Mouse (Mus musculus) midbrain, embryonic 11.5 days (tissue): ENCODE results near the gene Neu1. TPM values are rescaled to one million over a fixed set of nuclear protein-coding genes. Genes with fewer than 3 reads are reported as not detected.

Experiments used
- ATAC-seq: fragments of 200-750 bp; cut with Nextera tagmentation; 2 replicates; pipeline ENCODE4 v1.8.0; 2017; ENCODE audit warnings: moderate TSS enrichment, moderate library complexity; ENCODE audit not compliant: low FRiP score
- DNase-seq: peaks from one replicate; pipeline ENCODE4 v3.0.0; 2015; ENCODE audit warnings: low spot score; ENCODE audit errors: missing footprints
- H3K27ac ChIP-seq: fragments of 300-500 bp; sonication (generic); 2 replicates; pipeline ENCODE4 v1.5.1; 2014; ENCODE audit warnings: low read depth, low read length
- H3K27me3 ChIP-seq: fragments of 300-500 bp; sonication (generic); 2 replicates; pipeline ENCODE4 v1.6.1; 2014; ENCODE audit warnings: mild to moderate bottlenecking, low read length, moderate library complexity, mixed read lengths; ENCODE audit not compliant: control insufficient read depth, insufficient read depth
- H3K36me3 ChIP-seq: fragments of 300-500 bp; sonication (generic); 2 replicates; pipeline ENCODE4 v1.6.1; 2014; ENCODE audit warnings: mild to moderate bottlenecking, low read length, moderate library complexity, mixed read lengths; ENCODE audit not compliant: control insufficient read depth, insufficient read depth
- H3K4me1 ChIP-seq: fragments of 300-500 bp; sonication (generic); 2 replicates; pipeline ENCODE4 v1.6.1; 2014; ENCODE audit warnings: low read length; ENCODE audit not compliant: control insufficient read depth, insufficient read depth
- H3K4me2 ChIP-seq: fragments of 300-500 bp; sonication (generic); 2 replicates; pipeline ENCODE4 v1.6.1; 2014; ENCODE audit warnings: mild to moderate bottlenecking, moderate library complexity
- H3K4me3 ChIP-seq: fragments of 300-500 bp; sonication (generic); 2 replicates; pipeline ENCODE4 v1.5.1; 2014; ENCODE audit warnings: low read depth, low read length
- H3K9ac ChIP-seq: fragments of 300-500 bp; sonication (generic); 2 replicates; pipeline ENCODE4 v1.6.1; 2014; ENCODE audit warnings: low read length
- H3K9me3 ChIP-seq: fragments of 300-500 bp; sonication (generic); 2 replicates; pipeline ENCODE4 v1.6.1; 2016; ENCODE audit warnings: low read length; ENCODE audit not compliant: control insufficient read depth
- WGBS: fragments of 180-500 bp; shearing (Covaris S2); extraction: QIAGEN DNeasy Blood & Tissue Kit; methylation state at CpG from one replicate; pipeline ENCODE4 v1.1.7; 2014; 5-methylcytosine and 5-hydroxymethylcytosine counted together
- polyA plus RNA-seq: library from polyadenylated mRNA; unstranded; fragments of >200 nt; fragmentation: Nextera tagmentation; extraction: Ambion mirVana; gene quantifications from 2 replicates; pipeline ENCODE4 v1.2.1, GENCODE M21; 2014

Neu1 gene
- polyA plus RNA-seq, 1 experiment from 2014 or later: 12.3 TPM

DNA sequence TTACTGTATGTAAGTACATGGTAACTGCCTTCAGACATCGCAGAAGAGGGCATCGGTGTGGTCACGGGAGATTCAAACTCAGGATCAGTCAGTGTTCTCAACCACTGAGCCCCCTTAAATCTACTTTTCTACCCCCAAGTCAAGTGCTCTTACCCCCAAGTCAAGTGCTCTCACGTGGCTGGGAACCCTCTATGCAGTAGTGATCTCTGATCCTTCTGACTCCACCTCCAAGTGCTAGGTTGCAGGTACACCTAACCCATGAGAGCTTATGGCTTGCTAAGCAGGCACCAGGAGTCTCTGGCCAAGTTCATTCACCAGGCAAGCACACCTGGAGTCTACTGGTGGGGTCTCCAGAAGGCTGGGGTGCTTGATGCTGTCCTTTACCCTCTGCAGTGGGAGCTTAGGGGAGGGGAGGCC is 18.5 kb downstream of the Neu1 start:
- ATAC-seq (no peak), DNase-seq (peak; percentile 89)
- H3K9ac ChIP-seq: no peak overlapping the region
- no peaks in the 10 kb centered on the region for H3K27me3 ChIP-seq
- 36% methylated on average over 4 of the region's 4 CpGs for WGBS
- no peaks in the 10 kb centered on the region for H3K9me3 ChIP-seq
- peaks cover 13% of the 10 kb centered on the region; the same call in 1 of the 2 replicates for H3K36me3 ChIP-seq
- no peak overlapping the region for H3K4me2 ChIP-seq
- H3K4me3 ChIP-seq: no peak overlapping the region
- peaks cover 5% of the 10 kb centered on the region; the same call in 1 of the 2 replicates for H3K4me1 ChIP-seq
- no peak overlapping the region for H3K27ac ChIP-seq

DNA sequence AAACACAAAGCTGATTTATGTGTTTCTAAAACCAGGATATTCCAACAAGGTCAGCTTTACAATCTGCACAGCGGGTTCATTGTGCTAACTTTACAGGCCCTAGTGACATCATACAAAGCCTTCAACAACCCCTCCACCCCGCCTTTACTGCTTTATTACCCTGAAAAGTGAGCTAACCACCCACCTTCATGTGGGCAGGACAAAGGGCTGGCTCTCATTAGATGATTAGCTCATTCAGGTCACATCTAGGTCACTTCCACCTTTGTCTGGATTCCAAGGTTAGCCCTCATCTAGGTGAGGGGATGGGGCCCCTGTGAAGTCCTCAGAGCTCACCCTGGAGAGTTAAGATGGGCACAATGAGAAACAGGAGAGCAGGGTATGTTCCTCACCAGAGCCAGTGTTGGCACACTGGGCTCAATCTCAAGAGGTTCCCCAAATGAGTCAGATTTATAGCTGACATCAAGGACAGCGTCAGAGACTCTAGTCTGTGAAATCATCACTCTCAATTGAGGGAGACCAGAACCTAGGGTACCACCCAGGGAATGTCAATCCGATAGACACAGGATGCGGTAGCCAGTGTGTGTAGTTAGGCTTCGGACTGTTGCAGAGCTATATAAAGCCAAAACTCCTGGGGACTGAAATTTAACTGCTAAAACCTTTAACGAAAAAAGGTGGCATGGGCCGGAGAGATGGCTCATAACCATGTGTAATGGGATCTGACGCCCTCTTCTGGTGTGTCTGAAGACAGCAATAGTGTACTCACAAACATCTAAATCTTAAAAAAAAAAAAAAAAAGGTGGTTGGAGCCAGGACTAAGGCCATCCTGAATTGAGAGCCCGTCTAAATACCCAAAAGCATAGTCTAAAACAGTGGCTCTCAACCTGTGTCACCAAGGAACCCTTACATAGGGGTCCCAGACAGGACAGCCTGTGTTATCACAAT is 19.7 kb downstream of the Neu1 start:
- no peak for ATAC-seq
- peaks cover 5% of the 10 kb centered on the region; the same call in 1 of the 2 replicates for H3K4me1 ChIP-seq
- peak overlapping the region; percentile 89 for H3K4me3 ChIP-seq
- H3K27me3 ChIP-seq: no peaks in the 10 kb centered on the region; the same call in 1 of the 2 replicates
- no peaks in the 10 kb centered on the region for H3K9me3 ChIP-seq
- H3K9ac ChIP-seq: peak overlapping the region; percentile 98
- peak overlapping the region; percentile 77 for H3K4me2 ChIP-seq
- DNase-seq: no peak
- H3K36me3 ChIP-seq: peaks cover 13% of the 10 kb centered on the region; the same call in 1 of the 2 replicates
- H3K27ac ChIP-seq: peak overlapping the region; percentile 78
- WGBS: 31% methylated on average over 10 of the region's 10 CpGs

DNA sequence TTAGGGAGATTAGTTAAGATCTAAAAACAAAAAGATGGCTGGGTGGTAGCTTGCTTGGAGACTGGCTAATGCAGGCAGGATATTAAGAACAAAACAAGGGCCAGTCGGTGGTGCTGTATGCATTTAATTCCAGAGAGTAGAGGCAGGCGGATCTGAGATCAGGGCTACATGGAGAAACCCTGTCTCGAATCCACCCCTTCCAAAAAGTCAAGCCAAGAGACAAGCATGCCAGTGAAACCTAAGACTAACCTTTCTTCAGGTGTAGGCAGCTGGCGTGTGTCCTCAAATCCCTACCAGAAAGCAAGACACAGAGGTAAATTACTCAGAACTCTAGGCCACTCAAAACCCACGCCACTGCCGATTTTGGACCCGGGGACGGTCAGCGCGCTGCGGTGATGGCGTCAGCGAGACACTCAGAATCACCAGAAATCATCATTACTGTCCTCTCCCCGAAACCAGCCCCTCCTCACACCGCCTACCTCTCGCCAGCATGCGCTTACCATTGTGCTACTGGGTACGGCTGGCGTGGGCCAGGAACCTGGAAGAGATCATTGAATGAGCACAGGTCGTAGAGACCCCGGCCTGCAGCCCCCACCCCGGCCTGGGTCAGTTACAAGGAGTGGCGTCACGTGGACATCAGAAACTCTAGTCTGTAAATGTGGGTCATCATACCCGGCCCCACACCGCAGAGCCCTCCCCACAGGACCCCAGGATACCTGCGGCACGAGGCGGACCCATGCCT is 20.8 kb downstream of the Neu1 start:
- peak overlapping the region; percentile 89 for H3K4me3 ChIP-seq
- peak overlapping the region; percentile 78 for H3K27ac ChIP-seq
- peak; percentile 86 for DNase-seq
- H3K27me3 ChIP-seq: peaks cover 3% of the 10 kb centered on the region
- peaks cover 13% of the 10 kb centered on the region; the same call in 1 of the 2 replicates for H3K36me3 ChIP-seq
- H3K4me1 ChIP-seq: peaks cover 5% of the 10 kb centered on the region; the same call in 1 of the 2 replicates
- WGBS: under 1% methylated on average over 29 of the region's 29 CpGs
- peak overlapping the region; percentile 77 for H3K4me2 ChIP-seq
- H3K9me3 ChIP-seq: no peaks in the 10 kb centered on the region
- peak; percentile 72 for ATAC-seq
- peak overlapping the region; percentile 98 for H3K9ac ChIP-seq

DNA sequence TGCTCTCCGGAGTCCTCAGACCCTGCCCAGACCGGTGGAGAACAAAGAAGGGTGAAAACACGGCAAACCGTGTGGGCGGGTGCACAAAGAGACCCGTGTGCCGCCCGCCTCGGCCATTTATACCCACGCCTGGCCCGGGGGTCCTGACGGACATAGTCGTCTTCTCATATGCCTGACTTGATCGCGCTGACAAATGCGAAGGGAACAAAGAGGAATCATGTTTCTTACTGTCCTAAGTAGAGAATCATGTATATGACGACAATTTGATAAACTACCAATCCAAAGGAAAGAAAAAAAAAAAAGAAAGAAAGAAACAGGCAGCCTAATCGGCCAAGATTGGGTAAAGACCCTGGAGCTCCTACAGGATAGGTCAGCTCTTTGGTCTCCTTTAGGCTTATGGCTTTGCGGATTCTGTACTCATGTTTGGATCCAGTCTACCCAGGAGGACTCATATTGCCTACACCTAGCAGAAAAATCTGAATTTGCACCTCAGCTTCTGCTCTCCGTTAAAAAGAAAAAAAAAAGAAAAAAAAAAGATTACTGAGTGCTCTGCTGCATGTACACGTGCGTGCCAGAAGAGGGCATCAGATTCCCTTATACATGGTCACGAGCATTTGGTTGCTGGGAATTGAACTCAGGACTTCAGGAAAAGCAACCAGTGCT is 21.5 kb downstream of the Neu1 start:
- Histone ChIP-seq H3K9me3 (no peaks in the 10 kb centered on the region), H3K27me3 (peaks cover 5% of the 10 kb centered on the region), H3K4me2 (peak overlapping the region; percentile 77), H3K36me3 (peaks cover 13% of the 10 kb centered on the region; the same call in 1 of the 2 replicates), H3K4me1 (peaks cover 5% of the 10 kb centered on the region; the same call in 1 of the 2 replicates), H3K9ac (peak overlapping the region; percentile 98), H3K4me3 (peak overlapping the region; percentile 89), H3K27ac (peak overlapping the region; percentile 78)
- under 1% methylated on average over 23 of the region's 23 CpGs for WGBS
- DNase-seq: peak; percentile 98
- ATAC-seq: peak; percentile 85

DNA sequence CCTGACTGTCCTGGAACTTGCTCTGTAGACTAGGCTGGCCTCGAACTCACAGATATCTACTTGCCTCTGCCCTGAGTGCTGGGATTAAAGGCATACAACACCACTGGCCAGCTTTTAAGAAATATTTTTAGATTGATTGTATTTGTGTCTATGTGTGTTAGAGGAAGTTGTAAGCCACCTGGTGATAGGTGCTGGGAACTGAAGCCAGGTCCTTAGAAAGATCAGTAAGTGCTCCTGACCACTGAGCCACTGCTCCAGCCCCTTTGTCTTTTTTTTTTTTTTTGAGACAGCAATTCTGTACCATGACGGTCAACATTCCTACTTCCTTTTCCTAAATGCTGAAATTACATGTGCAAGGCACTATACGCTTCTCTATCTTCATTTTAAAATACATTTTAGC is 22.2 kb downstream of the Neu1 start:
- peaks cover 13% of the 10 kb centered on the region; the same call in 1 of the 2 replicates for H3K36me3 ChIP-seq
- WGBS: 83% methylated on average over 3 of the region's 3 CpGs
- no peak for ATAC-seq
- no peak for DNase-seq
- no peaks in the 10 kb centered on the region for H3K9me3 ChIP-seq
- H3K27me3 ChIP-seq: peaks cover 5% of the 10 kb centered on the region
- H3K4me2 ChIP-seq: no peak overlapping the region
- no peak overlapping the region for H3K9ac ChIP-seq
- no peak overlapping the region for H3K27ac ChIP-seq
- peaks cover 5% of the 10 kb centered on the region; the same call in 1 of the 2 replicates for H3K4me1 ChIP-seq
- no peak overlapping the region for H3K4me3 ChIP-seq

DNA sequence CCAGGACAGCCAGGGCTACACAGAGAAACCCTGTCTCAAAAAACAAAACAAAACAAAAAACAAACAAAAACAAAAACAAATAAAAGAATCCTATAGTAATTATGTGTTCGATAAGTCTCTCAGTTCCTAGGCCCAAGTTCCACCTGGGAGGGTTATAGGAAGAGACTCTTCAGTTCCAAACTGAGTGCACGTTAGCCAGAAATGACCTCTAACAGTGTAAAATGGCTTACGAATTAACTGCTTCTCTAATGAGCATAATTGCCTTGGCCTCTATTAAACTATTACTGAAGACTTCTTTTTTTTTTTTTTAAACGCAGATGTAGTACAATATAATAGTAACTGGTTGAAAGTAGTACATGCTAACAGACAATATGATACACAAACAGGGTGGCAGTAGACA is 22.9 kb downstream of the Neu1 start:
- no peak overlapping the region for H3K4me3 ChIP-seq
- ATAC-seq: no peak
- H3K27me3 ChIP-seq: peaks cover 5% of the 10 kb centered on the region
- H3K9ac ChIP-seq: no peak overlapping the region
- no peaks in the 10 kb centered on the region for H3K9me3 ChIP-seq
- DNase-seq: no peak
- H3K4me1 ChIP-seq: peaks cover 5% of the 10 kb centered on the region; the same call in 1 of the 2 replicates
- H3K4me2 ChIP-seq: no peak overlapping the region
- H3K36me3 ChIP-seq: peaks cover 13% of the 10 kb centered on the region; the same call in 1 of the 2 replicates
- 93% methylated on average over 4 of the region's 4 CpGs for WGBS
- H3K27ac ChIP-seq: no peak overlapping the region

DNA sequence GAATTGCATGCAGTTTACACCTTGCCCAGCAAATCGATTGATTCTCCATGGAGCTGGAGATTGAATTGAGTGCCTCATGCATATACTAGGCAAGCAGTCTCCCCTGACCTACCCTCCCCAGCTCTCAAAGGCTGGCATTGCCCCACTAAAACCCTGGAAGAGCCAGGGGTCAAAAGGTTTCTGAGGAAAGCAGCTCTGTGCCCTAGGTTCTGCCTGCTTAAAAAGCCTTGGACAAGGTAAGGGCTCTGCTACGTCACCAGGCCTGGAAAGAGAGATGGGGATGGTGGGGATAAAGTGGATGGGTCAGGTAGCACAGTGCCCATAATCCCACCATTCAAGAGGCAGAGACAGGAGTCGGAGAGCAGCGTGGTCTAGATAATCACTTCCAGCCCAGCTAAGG is 23.8 kb downstream of the Neu1 start:
- H3K27ac ChIP-seq: no peak overlapping the region
- no peak for ATAC-seq
- H3K4me1 ChIP-seq: peaks cover 8% of the 10 kb centered on the region
- no peak overlapping the region for H3K4me2 ChIP-seq
- H3K4me3 ChIP-seq: no peak overlapping the region
- H3K9ac ChIP-seq: peak overlapping the region; percentile 24; the same call in 1 of the 2 replicates
- 74% methylated on average over 4 of the region's 4 CpGs for WGBS
- H3K36me3 ChIP-seq: peaks cover 9% of the 10 kb centered on the region; the same call in 1 of the 2 replicates
- no peak for DNase-seq
- no peaks in the 10 kb centered on the region for H3K9me3 ChIP-seq
- H3K27me3 ChIP-seq: peaks cover 5% of the 10 kb centered on the region

DNA sequence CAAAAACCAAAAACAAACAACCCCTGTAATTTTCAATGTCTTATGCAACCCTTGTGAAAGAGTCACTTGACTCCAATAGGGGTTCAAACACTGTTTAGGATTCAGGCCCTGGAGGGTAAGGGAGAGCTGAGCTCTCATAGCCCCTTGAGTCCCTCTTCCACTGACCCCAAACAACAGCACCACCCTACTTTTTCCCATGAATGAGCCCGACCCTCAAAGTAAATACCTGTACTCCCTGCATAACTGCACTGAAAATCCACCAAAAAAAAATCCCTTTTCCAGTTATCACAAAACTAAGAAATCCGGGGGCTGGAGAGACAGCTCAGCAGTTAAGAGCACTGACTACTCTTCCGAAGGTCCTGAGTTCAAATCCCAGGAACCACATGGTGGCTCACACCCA is 24.8 kb downstream of the Neu1 start:
- Histone ChIP-seq H3K27me3 (peaks cover 5% of the 10 kb centered on the region), H3K4me3 (no peak overlapping the region), H3K27ac (no peak overlapping the region), H3K9ac (no peak overlapping the region), H3K4me1 (peaks cover 4% of the 10 kb centered on the region), H3K4me2 (no peak overlapping the region), H3K36me3 (no peaks in the 10 kb centered on the region), H3K9me3 (no peaks in the 10 kb centered on the region)
- no peak for ATAC-seq
- no peak for DNase-seq
- WGBS: 77% methylated on average over 3 of the region's 3 CpGs
